Mouse (Mus musculus): ENCODE data around the gene Plin5. TPM values are rescaled to one million over a fixed set of nuclear protein-coding genes. Genes with fewer than 3 reads are reported as not detected.

The Plin5 gene
- polyA plus RNA-seq, 1 experiment from 2014 or later = 1.2 TPM

- peaks cover 11% of the 10 kb centered on the region; the same call in 1 of the 2 replicates for H3K36me3 ChIP-seq
- no peak overlapping the region for H3K4me3 ChIP-seq (replicated peaks)
- H3K27ac ChIP-seq (replicated peaks) = no peak overlapping the region
- no peaks in the 10 kb centered on the region for H3K9me3 ChIP-seq (replicated peaks)
- no peak overlapping the region for H3K9ac ChIP-seq
- ATAC-seq (ENCODE audit: insufficient number of reproducible peaks, low FRiP score, low TSS enrichment, low read depth) = no peak
- H3K27me3 ChIP-seq = no peaks in the 10 kb centered on the region
- no peak overlapping the region for H3K4me2 ChIP-seq (replicated peaks)
- H3K4me1 ChIP-seq = peaks cover 16% of the 10 kb centered on the region
- 39% methylated on average over 7 of the region's 7 CpGs for whole genome bisulfite sequencing
Observed at GRCm38 (mm10) chr17:56131814-56132213, 14.4 kb upstream of the Plin5 start.

GRCm38 (mm10) chr17:56131136-56131535 lies 13.7 kb upstream of the Plin5 start:
- WGBS = 89% methylated on average over 10 of the region's 10 CpGs
- H3K27ac ChIP-seq (replicated peaks) = no peak overlapping the region
- H3K27me3 ChIP-seq = no peaks in the 10 kb centered on the region
- peaks cover 16% of the 10 kb centered on the region for H3K4me1 ChIP-seq
- no peak overlapping the region for H3K9ac ChIP-seq
- H3K4me2 ChIP-seq (replicated peaks) = no peak overlapping the region
- no peak overlapping the region for H3K4me3 ChIP-seq (replicated peaks)
- H3K9me3 ChIP-seq (replicated peaks) = no peaks in the 10 kb centered on the region
- ATAC-seq (ENCODE audit: insufficient number of reproducible peaks, low FRiP score, low TSS enrichment, low read depth) = no peak
- peaks cover 11% of the 10 kb centered on the region; the same call in 1 of the 2 replicates for H3K36me3 ChIP-seq

- H3K4me2 ChIP-seq (replicated peaks) = no peak overlapping the region
- H3K36me3 ChIP-seq = peaks cover 11% of the 10 kb centered on the region; the same call in 1 of the 2 replicates
- no peak overlapping the region for H3K9ac ChIP-seq
- peaks cover 15% of the 10 kb centered on the region for H3K27me3 ChIP-seq
- H3K27ac ChIP-seq (replicated peaks) = no peak overlapping the region
- no peak for ATAC-seq (ENCODE audit: insufficient number of reproducible peaks, low FRiP score, low TSS enrichment, low read depth)
- WGBS = 73% methylated on average over 15 of the region's 15 CpGs
- no peaks in the 10 kb centered on the region for H3K9me3 ChIP-seq (replicated peaks)
- no peak overlapping the region for H3K4me3 ChIP-seq (replicated peaks)
- H3K4me1 ChIP-seq = peaks cover 11% of the 10 kb centered on the region
Observed at GRCm38 (mm10) chr17:56128246-56128645, 10.8 kb upstream of the Plin5 start.

- 48% methylated on average over 11 of the region's 11 CpGs for WGBS
- peaks cover 11% of the 10 kb centered on the region; the same call in 1 of the 2 replicates for H3K36me3 ChIP-seq
- peaks cover 36% of the 10 kb centered on the region for H3K27me3 ChIP-seq
- no peak overlapping the region for H3K4me2 ChIP-seq (replicated peaks)
- no peak overlapping the region for H3K9ac ChIP-seq
- peaks cover 11% of the 10 kb centered on the region for H3K4me1 ChIP-seq
- H3K27ac ChIP-seq (replicated peaks) = no peak overlapping the region
- ATAC-seq (ENCODE audit: insufficient number of reproducible peaks, low FRiP score, low TSS enrichment, low read depth) = no peak
- no peak overlapping the region for H3K4me3 ChIP-seq (replicated peaks)
- H3K9me3 ChIP-seq (replicated peaks) = peaks cover 10% of the 10 kb centered on the region
Observed at GRCm38 (mm10) chr17:56126175-56126574, 8.8 kb upstream of the Plin5 start.

GRCm38 (mm10) chr17:56125276-56125630 lies 7.9 kb upstream of the Plin5 start:
- no peak overlapping the region for H3K4me3 ChIP-seq (replicated peaks)
- H3K9ac ChIP-seq = no peak overlapping the region
- 0 out of 2 replicates have a peak, but pooled peaks cover 3% of the 10 kb centered on the region for H3K36me3 ChIP-seq
- peaks cover 10% of the 10 kb centered on the region for H3K9me3 ChIP-seq (replicated peaks)
- H3K4me1 ChIP-seq = peaks cover 14% of the 10 kb centered on the region
- no peak overlapping the region for H3K4me2 ChIP-seq (replicated peaks)
- H3K27me3 ChIP-seq = peaks cover 45% of the 10 kb centered on the region
- no peak overlapping the region for H3K27ac ChIP-seq (replicated peaks)
- ATAC-seq (ENCODE audit: insufficient number of reproducible peaks, low FRiP score, low TSS enrichment, low read depth) = no peak
- WGBS = 89% methylated on average over 4 of the region's 4 CpGs

GRCm38 (mm10) chr17:56124377-56125275 lies 7.2 kb upstream of the Plin5 start:
- Histone ChIP-seq H3K9me3 (replicated peaks) (peaks cover 10% of the 10 kb centered on the region), H3K4me1 (peaks cover 20% of the 10 kb centered on the region), H3K4me3 (replicated peaks) (peak overlapping the region; percentile 40), H3K27me3 (peaks cover 51% of the 10 kb centered on the region), H3K4me2 (replicated peaks) (peak overlapping the region; percentile 71), H3K27ac (replicated peaks) (no peak overlapping the region), H3K36me3 (0 out of 2 replicates have a peak, but pooled peaks cover 3% of the 10 kb centered on the region), H3K9ac (peak overlapping the region; percentile 35; the same call in 1 of the 2 replicates)
- ATAC-seq (ENCODE audit: insufficient number of reproducible peaks, low FRiP score, low TSS enrichment, low read depth) = peak; percentile 31; the same call in 1 of the 2 replicates
- 18% methylated on average over 53 of the region's 59 CpGs for WGBS

GRCm38 (mm10) chr17:56123681-56124340 lies 6.4 kb upstream of the Plin5 start:
- Histone ChIP-seq H3K36me3 (no peaks in the 10 kb centered on the region), H3K4me3 (replicated peaks) (peak overlapping the region; percentile 40), H3K27me3 (peaks cover 59% of the 10 kb centered on the region), H3K9ac (no peak overlapping the region), H3K9me3 (replicated peaks) (peaks cover 10% of the 10 kb centered on the region), H3K27ac (replicated peaks) (no peak overlapping the region), H3K4me1 (peaks cover 21% of the 10 kb centered on the region), H3K4me2 (replicated peaks) (peak overlapping the region; percentile 71)
- 53% methylated on average over 59 of the region's 59 CpGs for WGBS
- ATAC-seq (ENCODE audit: insufficient number of reproducible peaks, low FRiP score, low TSS enrichment, low read depth) = 0 out of 2 replicates have a peak, but pooled peaks have one; percentile 7

GRCm38 (mm10) chr17:56123161-56123560 lies 5.8 kb upstream of the Plin5 start:
- WGBS = 89% methylated on average over 12 of the region's 12 CpGs
- Histone ChIP-seq H3K4me1 (peaks cover 21% of the 10 kb centered on the region), H3K9me3 (replicated peaks) (peaks cover 10% of the 10 kb centered on the region), H3K36me3 (no peaks in the 10 kb centered on the region), H3K27me3 (peaks cover 66% of the 10 kb centered on the region), H3K27ac (replicated peaks) (no peak overlapping the region), H3K4me2 (replicated peaks) (no peak overlapping the region), H3K9ac (no peak overlapping the region), H3K4me3 (replicated peaks) (no peak overlapping the region)
- no peak for ATAC-seq (ENCODE audit: insufficient number of reproducible peaks, low FRiP score, low TSS enrichment, low read depth)

- WGBS = 53% methylated on average over 2 of the region's 2 CpGs
- ATAC-seq (ENCODE audit: insufficient number of reproducible peaks, low FRiP score, low TSS enrichment, low read depth) = no peak
- Histone ChIP-seq H3K4me3 (replicated peaks) (no peak within 1 kb of the TSS), H3K9ac (no peak within 1 kb of the TSS), H3K27me3 (peaks cover 75% of the 10 kb centered on the region), H3K27ac (replicated peaks) (no peak within 1 kb of the TSS), H3K4me1 (peaks cover 28% of the 10 kb centered on the region), H3K4me2 (replicated peaks) (no peak within 1 kb of the TSS), H3K9me3 (replicated peaks) (peaks cover 10% of the 10 kb centered on the region), H3K36me3 (no peaks in the 10 kb centered on the region)
Observed at GRCm38 (mm10) chr17:56121826-56122225, 4.4 kb upstream of the Plin5 start, which contains the start of gene Lrg1. Gene Lrg1 (minus strand): TSS chr17:56122001.

GRCm38 (mm10) chr17:56119981-56120880 lies 2.8 kb upstream of the Plin5 start:
- H3K4me3 ChIP-seq (replicated peaks) = peak overlapping the region; percentile 4
- 5% methylated on average over 66 of the region's 66 CpGs for WGBS
- no peak overlapping the region for H3K9ac ChIP-seq
- peaks cover 28% of the 10 kb centered on the region for H3K4me1 ChIP-seq
- peaks cover 87% of the 10 kb centered on the region for H3K27me3 ChIP-seq
- H3K27ac ChIP-seq (replicated peaks) = no peak overlapping the region
- peaks cover 10% of the 10 kb centered on the region for H3K9me3 ChIP-seq (replicated peaks)
- no peaks in the 10 kb centered on the region for H3K36me3 ChIP-seq
- no peak for ATAC-seq (ENCODE audit: insufficient number of reproducible peaks, low FRiP score, low TSS enrichment, low read depth)
- H3K4me2 ChIP-seq (replicated peaks) = 0 out of 2 replicates have a peak overlapping the region, but pooled peaks have one; percentile 17
